Mouse (Mus musculus): ENCODE measurements around the gene Cks1b. TPM values are rescaled to one million over a fixed set of nuclear protein-coding genes. Genes with fewer than 3 reads are reported as not detected.

The Cks1b gene
- total and polyA plus RNA-seq, 3 experiments: 177 to 438 (median 271) TPM

- Histone ChIP-seq H3K9me3 (replicated peaks; ENCODE audit: insufficient read depth, low read length) (no peaks in the 10 kb centered on the region), H3K4me3 (ENCODE audit: control insufficient read depth in 1 of 2, insufficient read depth in 1 of 2, low read depth in 2 of 2, low read length in 2 of 2) (no peak overlapping the region), H3K27ac (ENCODE audit: control insufficient read depth, low read depth, low read length) (no peak overlapping the region), H3K27me3 (ENCODE audit: control insufficient read depth in 1 of 2, insufficient read depth in 2 of 2, low read length in 2 of 2) (no peaks in the 10 kb centered on the region), H3K36me3 (ENCODE audit: control insufficient read depth in 1 of 2, insufficient read depth in 2 of 2, low read length in 2 of 2) (peaks cover 7 to 11% of the 10 kb centered on the region in 2 experiments; a peak in 3 of 4 replicates), H3K79me2 (ENCODE audit: control insufficient read depth, insufficient read depth, low read length, poor library complexity) (peaks cover 10% of the 10 kb centered on the region), H3K4me1 (ENCODE audit: control insufficient read depth in 1 of 2, insufficient read depth in 2 of 2, low read length in 2 of 2) (peaks cover 0 to 6% of the 10 kb centered on the region in 2 experiments; a peak in 2 of 4 replicates), H3K9ac (ENCODE audit: control insufficient read depth, low read depth, low read length, poor library complexity, severe bottlenecking) (no peak overlapping the region)
- DNase-seq (ENCODE audit: low read depth, low spot score): no peak
- TF ChIP-seq MYC (IDR thresholded peaks at IDR 0.05; ENCODE audit: low read depth, low read length): no peak
These were observed 11.3 kb downstream of the Cks1b start for GRCm38 (mm10) chr3:89406887-89407286.

GRCm38 (mm10) chr3:89402693-89403092 is 15.5 kb downstream of the Cks1b start, which contains the start of gene Lenep:
Gene Lenep (minus strand): TSS chr3:89402793.
- Histone ChIP-seq H3K27ac (ENCODE audit: control insufficient read depth, low read depth, low read length) (no peak within 1 kb of the TSS), H3K9ac (ENCODE audit: control insufficient read depth, low read depth, low read length, poor library complexity, severe bottlenecking) (no peak within 1 kb of the TSS), H3K4me1 (ENCODE audit: control insufficient read depth in 1 of 2, insufficient read depth in 2 of 2, low read length in 2 of 2) (no peaks in the 10 kb centered on the region), H3K27me3 (ENCODE audit: control insufficient read depth in 1 of 2, insufficient read depth in 2 of 2, low read length in 2 of 2) (no peaks in the 10 kb centered on the region), H3K79me2 (ENCODE audit: control insufficient read depth, insufficient read depth, low read length, poor library complexity) (no peaks in the 10 kb centered on the region), H3K9me3 (replicated peaks; ENCODE audit: insufficient read depth, low read length) (no peaks in the 10 kb centered on the region), H3K4me3 (ENCODE audit: control insufficient read depth in 1 of 2, insufficient read depth in 1 of 2, low read depth in 2 of 2, low read length in 2 of 2) (no peak within 1 kb of the TSS), H3K36me3 (ENCODE audit: control insufficient read depth in 1 of 2, insufficient read depth in 2 of 2, low read length in 2 of 2) (peaks cover 0 to 13% of the 10 kb centered on the region in 2 experiments; a peak in 2 of 4 replicates)
- no peak for DNase-seq (ENCODE audit: low read depth, low spot score)
- TF ChIP-seq MYC (IDR thresholded peaks at IDR 0.05; ENCODE audit: low read depth, low read length): no peak
- no peak for TF ChIP-seq TBP (IDR thresholded peaks at IDR 0.05; ENCODE audit: low read depth, low read length)
- TF ChIP-seq MYB (IDR thresholded peaks at IDR 0.05; ENCODE audit: low read depth, low read length): no peak
- no peak for TF ChIP-seq TCF12 (IDR thresholded peaks at IDR 0.05; ENCODE audit: low read depth, low read length)
- TF ChIP-seq ZKSCAN1 (IDR thresholded peaks at IDR 0.05; ENCODE audit: low read depth, low read length): no peak
- TF ChIP-seq E2F4 (IDR thresholded peaks at IDR 0.05; ENCODE audit: borderline replicate concordance, low read depth, low read length): no peak
- TF ChIP-seq MAFK (IDR thresholded peaks at IDR 0.05; ENCODE audit: borderline replicate concordance, low read depth, low read length): no peak
- no peak for TF ChIP-seq ZMIZ1 (IDR thresholded peaks at IDR 0.05; ENCODE audit: low read depth, low read length)
- no peak for TF ChIP-seq MAZ (IDR thresholded peaks at IDR 0.05; ENCODE audit: low read depth, low read length)
- no peak for TF ChIP-seq POLR2AphosphoS5 (IDR thresholded peaks at IDR 0.05; ENCODE audit: borderline replicate concordance, low read depth, low read length)
- no peak for TF ChIP-seq HCFC1 (IDR thresholded peaks at IDR 0.05; ENCODE audit: low read depth, low read length)
- TF ChIP-seq POLR2A (IDR thresholded peaks at IDR 0.05; ENCODE audit: control insufficient read depth in 1 of 2, insufficient read depth in 1 of 2, low read depth in 1 of 2, low read length in 2 of 2, poor library complexity in 1 of 2): no peak
- no peak for TF ChIP-seq CHD1 (IDR thresholded peaks at IDR 0.05; ENCODE audit: low read depth, low read length)
- TF ChIP-seq NELFE (IDR thresholded peaks at IDR 0.05; ENCODE audit: low read depth, low read length): no peak
- TF ChIP-seq USF1 (IDR thresholded peaks at IDR 0.05; ENCODE audit: low read depth, low read length): no peak
- no peak for TF ChIP-seq CHD2 (IDR thresholded peaks at IDR 0.05; ENCODE audit: low read length)
